In genomic region chr7:115216838-115217237, GRCm38 (mm10) we compare ENCODE assay signal across 8 mouse cellular contexts.
A peak's percentile ranks its signal among the peaks of the same experiment; 100 is the strongest.
DNase-seq lines count a peak whose midpoint lies in the region; ATAC-seq and TF ChIP-seq lines count a peak whose summit lies in the region.

No protein-coding gene starts in this region.

- no peaks in the 10 kb centered on the region for H3K9me3 ChIP-seq in heart, embryonic 11.5 days (replicated peaks; ENCODE audit: control insufficient read depth, low read length)
- H3K9me3 ChIP-seq in kidney, embryonic 15.5 days (replicated peaks): no peaks in the 10 kb centered on the region
- no peaks in the 10 kb centered on the region for H3K9me3 ChIP-seq in limb, embryonic 15.5 days

- WGBS in heart, embryonic 11.5 days (ENCODE audit: insufficient replicate concordance): 2% methylated on average over 11 of the region's 13 CpGs
- WGBS in kidney, embryonic 15.5 days: under 1% methylated on average over 13 of the region's 13 CpGs
- WGBS in limb, embryonic 15.5 days: 2% methylated on average over 11 of the region's 13 CpGs

- TF ChIP-seq CTCF in bone marrow macrophage, adult 2 months (IDR thresholded peaks at IDR 0.05; ENCODE audit: low read depth, low read length): peak; percentile 42
- TF ChIP-seq CTCF in embryonic fibroblast, embryonic 13.5 days (IDR thresholded peaks at IDR 0.05; ENCODE audit: borderline replicate concordance, insufficient read depth, low read length): peak; percentile 71

- H3K4me1 ChIP-seq in bone marrow macrophage, adult 2 months (ENCODE audit: control insufficient read depth, insufficient read depth, low read length): no peaks in the 10 kb centered on the region
- no peaks in the 10 kb centered on the region for H3K4me1 ChIP-seq in embryonic fibroblast, embryonic 13.5 days (ENCODE audit: control insufficient read depth, insufficient read depth, low read length)
- H3K4me1 ChIP-seq in heart, embryonic 11.5 days (ENCODE audit: control insufficient read depth, insufficient read depth, low read length): peaks cover 10% of the 10 kb centered on the region; the same call in 1 of the 2 replicates
- peaks cover 16% of the 10 kb centered on the region for H3K4me1 ChIP-seq in kidney, embryonic 15.5 days
- H3K4me1 ChIP-seq in limb, embryonic 15.5 days: peaks cover 13% of the 10 kb centered on the region

- no peaks in the 10 kb centered on the region for H3K27me3 ChIP-seq in heart, embryonic 11.5 days (ENCODE audit: control insufficient read depth, insufficient read depth, low read length)
- peaks cover 22% of the 10 kb centered on the region; the same call in 1 of the 2 replicates for H3K27me3 ChIP-seq in kidney, embryonic 15.5 days
- H3K27me3 ChIP-seq in limb, embryonic 15.5 days: no peaks in the 10 kb centered on the region

- peak; percentile 93 for ATAC-seq in heart, embryonic 11.5 days (replicated peaks; ENCODE audit: insufficient number of reproducible peaks, low FRiP score, low TSS enrichment)
- ATAC-seq in kidney, embryonic 15.5 days (replicated peaks; ENCODE audit: low FRiP score): peak; percentile 97
- peak; percentile 87 for ATAC-seq in limb, embryonic 15.5 days (ENCODE audit: insufficient number of reproducible peaks, low FRiP score, low TSS enrichment, low read depth)

- H3K4me3 ChIP-seq in bone marrow macrophage, adult 2 months (ENCODE audit: insufficient read depth, low read length): no peak overlapping the region
- 0 out of 2 replicates have a peak overlapping the region, but pooled peaks have one; percentile 6 for H3K4me3 ChIP-seq in embryonic fibroblast, embryonic 13.5 days (ENCODE audit: insufficient read depth, low read length)
- H3K4me3 ChIP-seq in heart, embryonic 11.5 days (ENCODE audit: low read depth, low read length): peak overlapping the region; percentile 42
- peak overlapping the region; percentile 39 for H3K4me3 ChIP-seq in kidney, embryonic 15.5 days (replicated peaks)
- peak overlapping the region; percentile 34 for H3K4me3 ChIP-seq in limb, embryonic 15.5 days

- peak overlapping the region; percentile 54; the same call in 1 of the 2 replicates for H3K9ac ChIP-seq in heart, embryonic 11.5 days (ENCODE audit: low read depth, low read length)
- H3K9ac ChIP-seq in kidney, embryonic 15.5 days: peak overlapping the region; percentile 23; the same call in 1 of the 2 replicates
- H3K9ac ChIP-seq in limb, embryonic 15.5 days: no peak overlapping the region

- no peaks in the 10 kb centered on the region for H3K36me3 ChIP-seq in heart, embryonic 11.5 days (ENCODE audit: control insufficient read depth, insufficient read depth, low read length)
- H3K36me3 ChIP-seq in kidney, embryonic 15.5 days: no peaks in the 10 kb centered on the region
- no peaks in the 10 kb centered on the region for H3K36me3 ChIP-seq in limb, embryonic 15.5 days

- TF ChIP-seq POLR2A in bone marrow macrophage, adult 2 months (IDR thresholded peaks at IDR 0.05; ENCODE audit: borderline replicate concordance, low read depth, low read length): no peak
- no peak for TF ChIP-seq POLR2A in embryonic fibroblast, embryonic 13.5 days (IDR thresholded peaks at IDR 0.05; ENCODE audit: low read depth, low read length)

- H3K4me2 ChIP-seq in heart, embryonic 11.5 days: peak overlapping the region; percentile 74
- peak overlapping the region; percentile 73 for H3K4me2 ChIP-seq in kidney, embryonic 15.5 days
- H3K4me2 ChIP-seq in limb, embryonic 15.5 days: peak overlapping the region; percentile 74

- DNase-seq in B cell, adult 2 months: peak; percentile 67 to 71
- DNase-seq in monocyte, adult 2 months (ENCODE audit: low read depth in 1 of 2, low spot score in 2 of 2): peak; percentile 3 to 19
- peak; percentile 51 to 61 for DNase-seq in spleen, postnatal 36 days (ENCODE audit: low spot score in 2 of 2)

- no peak overlapping the region for H3K27ac ChIP-seq in bone marrow macrophage, adult 2 months (ENCODE audit: insufficient read depth, low read depth, low read length)
- H3K27ac ChIP-seq in embryonic fibroblast, embryonic 13.5 days (ENCODE audit: insufficient read depth, low read length): no peak overlapping the region
- H3K27ac ChIP-seq in heart, embryonic 11.5 days (ENCODE audit: low read depth, low read length): no peak overlapping the region
- peak overlapping the region; percentile 51; the same call in 1 of the 2 replicates for H3K27ac ChIP-seq in kidney, embryonic 15.5 days
- 0 out of 2 replicates have a peak overlapping the region, but pooled peaks have one; percentile 24 for H3K27ac ChIP-seq in limb, embryonic 15.5 days

Comparison
In these comparisons a context has a peak if more than half of its experiments do, and no peak if none do; other contexts are left out.
1. DNase-seq: peak in every context shown above with its lines; median percentile 69 in B cell, adult 2 months; 56 in spleen, postnatal 36 days; 11 in monocyte, adult 2 months.
2. H3K27ac ChIP-seq: peak in kidney, embryonic 15.5 days (single experiment) and limb, embryonic 15.5 days (single experiment); none in bone marrow macrophage, adult 2 months (single experiment), embryonic fibroblast, embryonic 13.5 days (single experiment) and heart, embryonic 11.5 days (single experiment).
3. Peak in every context shown above with its lines, with median percentiles within 50 percentile points of each other: ATAC-seq and H3K4me2 ChIP-seq.